Mouse (Mus musculus): ENCODE measurements at regions not wholly inside any gene's neighbourhood (a gene's known extent, or its start where the extent isn't known, plus 50 kb on each side); places are given as distances from the start of the nearest gene placed in this dataset.
A peak's percentile ranks its signal among the peaks of the same experiment; 100 is the strongest.

DNA sequence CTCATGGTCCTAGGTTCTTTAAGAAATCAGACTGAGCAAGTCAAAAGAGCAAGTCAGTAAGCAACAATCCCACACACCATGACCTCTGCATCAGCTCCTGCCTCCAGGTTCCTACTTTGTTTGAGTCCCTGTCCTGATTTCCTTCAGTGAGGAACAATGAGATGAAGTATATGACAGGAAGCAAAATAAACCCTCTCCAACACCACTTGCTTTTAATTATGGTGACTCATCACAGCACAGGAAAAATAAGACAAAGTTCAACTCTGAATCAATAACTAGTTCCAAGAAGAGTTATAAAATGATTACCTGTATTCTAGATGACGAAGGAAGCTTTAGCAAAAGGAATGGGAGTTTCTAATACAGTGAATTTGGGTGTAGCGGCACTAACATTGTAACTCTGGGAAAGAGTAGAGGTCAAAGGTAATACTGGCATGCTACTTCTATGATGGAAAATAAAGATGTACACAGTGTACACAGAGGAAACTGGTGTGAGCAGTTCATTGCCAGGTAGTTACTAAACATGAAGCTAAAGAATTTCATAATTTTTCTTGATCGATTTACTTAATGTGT is 248.2 kb upstream of the Atp2b1 start:
- DNase-seq = no peak

DNA sequence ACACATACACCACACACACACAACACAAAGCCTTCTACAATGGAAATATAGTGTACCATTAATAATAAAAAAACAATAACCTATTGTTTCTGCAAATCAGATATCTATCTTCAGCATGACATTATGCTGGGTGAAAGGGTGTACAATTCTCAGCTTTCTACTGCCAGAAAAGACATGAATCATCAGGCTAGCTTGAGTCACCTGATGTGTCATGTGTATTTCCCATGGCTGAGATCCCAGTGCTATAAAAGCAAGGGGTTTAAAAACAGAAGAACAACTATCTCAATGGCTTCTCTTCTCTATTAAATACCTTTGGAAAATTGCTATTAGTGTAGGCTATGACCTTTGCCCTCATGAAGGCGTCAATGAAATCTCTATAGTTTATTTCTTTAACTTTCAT is 246.5 kb upstream of the Atp2b1 start:
- DNase-seq = no peak

GRCm38 (mm10) chr10:98674131-98674530 is 240.1 kb upstream of the Atp2b1 start:
- DNase-seq = no peak

GRCm38 (mm10) chr10:98676907-98677306 is 237.3 kb upstream of the Atp2b1 start:
- no peak for DNase-seq

- DNase-seq = no peak
These were observed 236.0 kb upstream of the Atp2b1 start for GRCm38 (mm10) chr10:98678234-98678633.

- DNase-seq = no peak
These were observed 231.8 kb upstream of the Atp2b1 start for GRCm38 (mm10) chr10:98682436-98682835.

GRCm38 (mm10) chr10:98684195-98684594 is 230.0 kb upstream of the Atp2b1 start:
- no peak for DNase-seq

- DNase-seq = no peak
These were observed 229.5 kb upstream of the Atp2b1 start for GRCm38 (mm10) chr10:98684707-98685106.

- DNase-seq = no peak
These were observed 228.5 kb upstream of the Atp2b1 start for GRCm38 (mm10) chr10:98685739-98686138.

- DNase-seq = no peak
These were observed 227.8 kb upstream of the Atp2b1 start for GRCm38 (mm10) chr10:98686370-98686769.

- DNase-seq = no peak
These were observed 222.4 kb upstream of the Atp2b1 start for GRCm38 (mm10) chr10:98691816-98692215.

- DNase-seq = no peak
These were observed 219.4 kb upstream of the Atp2b1 start for GRCm38 (mm10) chr10:98694690-98695370.

DNA sequence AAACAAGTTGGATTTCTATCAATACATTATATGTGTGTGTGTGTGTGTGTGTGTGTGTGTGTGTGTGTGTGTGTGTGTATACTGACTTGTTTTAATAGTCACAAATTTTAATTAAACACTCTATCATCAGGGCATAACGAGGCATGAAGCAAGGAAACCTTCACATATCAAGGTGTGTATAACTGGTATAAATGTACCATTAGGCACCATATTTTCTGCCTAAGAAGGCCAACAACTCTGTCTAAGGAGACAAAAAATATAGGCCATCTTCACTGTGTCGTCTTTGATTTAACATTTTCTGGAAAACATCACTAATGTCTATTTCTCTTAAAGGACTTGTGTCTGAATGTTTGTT is 218.9 kb upstream of the Atp2b1 start:
- DNase-seq = no peak

- no peak for DNase-seq
These were observed 216.3 kb upstream of the Atp2b1 start for GRCm38 (mm10) chr10:98697866-98698265.

- no peak for DNase-seq
These were observed 214.6 kb upstream of the Atp2b1 start for GRCm38 (mm10) chr10:98699579-98699978.

GRCm38 (mm10) chr10:98700407-98700806 is 213.8 kb upstream of the Atp2b1 start:
- no peak for DNase-seq

DNA sequence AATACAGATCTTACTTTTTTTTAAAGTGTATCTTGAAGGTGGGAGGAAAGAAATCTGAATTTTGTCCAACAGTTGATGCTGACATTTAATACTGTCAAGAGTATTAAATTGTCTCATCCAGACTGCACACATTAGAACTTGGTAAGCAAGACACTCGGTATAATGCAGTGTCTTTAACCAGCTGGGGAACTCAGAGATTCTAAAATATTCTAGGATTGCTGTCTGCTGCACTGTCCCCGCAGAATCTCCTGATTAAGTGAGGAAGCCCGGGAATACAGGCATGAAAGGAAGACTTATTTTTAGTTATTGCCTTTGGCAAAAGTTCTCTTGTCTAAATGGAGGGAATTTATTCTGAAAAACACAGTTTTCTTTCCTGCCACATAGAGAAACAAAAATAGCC is 212.9 kb upstream of the Atp2b1 start:
- DNase-seq = no peak

DNA sequence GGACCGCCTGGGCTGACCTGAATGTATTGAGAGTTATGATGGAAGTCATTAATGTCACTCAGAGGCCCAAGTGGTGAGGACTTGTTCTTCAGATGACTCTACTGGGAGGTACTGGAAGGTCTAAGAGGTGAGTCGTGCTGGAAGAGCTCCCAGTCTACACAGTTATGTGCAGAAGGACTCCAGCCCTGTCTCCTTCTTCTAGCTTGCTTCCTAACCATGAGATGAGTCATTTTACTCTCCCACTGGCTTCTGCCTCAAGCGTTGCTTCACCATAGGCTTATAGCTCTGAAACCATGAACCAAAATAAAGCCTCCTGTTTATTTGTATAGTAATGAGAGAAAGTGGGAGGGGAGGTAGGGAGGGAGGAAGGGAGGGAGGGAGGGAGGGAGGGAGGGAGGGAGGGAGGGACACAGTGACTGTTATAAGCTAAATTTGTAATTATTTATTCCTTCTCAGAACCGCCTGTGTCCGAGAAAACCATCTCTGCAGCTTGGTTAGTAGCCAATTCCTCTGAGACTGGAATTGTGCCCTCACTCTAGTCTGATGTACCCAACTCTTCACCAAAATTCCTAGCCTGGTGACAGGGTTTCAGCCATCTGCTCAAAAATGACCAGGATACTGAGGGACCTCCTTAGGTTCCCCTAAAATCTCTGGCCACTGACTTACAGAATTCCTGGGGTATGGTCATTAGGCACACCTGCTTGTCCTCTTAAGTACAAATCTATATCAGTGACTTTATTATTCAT is 211.6 kb upstream of the Atp2b1 start:
- DNase-seq = no peak

- no peak for DNase-seq
These were observed 210.4 kb upstream of the Atp2b1 start for GRCm38 (mm10) chr10:98703642-98704293.

GRCm38 (mm10) chr10:98704559-98704958 is 209.6 kb upstream of the Atp2b1 start:
- DNase-seq = no peak

GRCm38 (mm10) chr10:98717856-98718255 is 196.3 kb upstream of the Atp2b1 start:
- DNase-seq = no peak

- DNase-seq = peak; percentile 46
These were observed 195.5 kb upstream of the Atp2b1 start for GRCm38 (mm10) chr10:98718706-98719105.

DNA sequence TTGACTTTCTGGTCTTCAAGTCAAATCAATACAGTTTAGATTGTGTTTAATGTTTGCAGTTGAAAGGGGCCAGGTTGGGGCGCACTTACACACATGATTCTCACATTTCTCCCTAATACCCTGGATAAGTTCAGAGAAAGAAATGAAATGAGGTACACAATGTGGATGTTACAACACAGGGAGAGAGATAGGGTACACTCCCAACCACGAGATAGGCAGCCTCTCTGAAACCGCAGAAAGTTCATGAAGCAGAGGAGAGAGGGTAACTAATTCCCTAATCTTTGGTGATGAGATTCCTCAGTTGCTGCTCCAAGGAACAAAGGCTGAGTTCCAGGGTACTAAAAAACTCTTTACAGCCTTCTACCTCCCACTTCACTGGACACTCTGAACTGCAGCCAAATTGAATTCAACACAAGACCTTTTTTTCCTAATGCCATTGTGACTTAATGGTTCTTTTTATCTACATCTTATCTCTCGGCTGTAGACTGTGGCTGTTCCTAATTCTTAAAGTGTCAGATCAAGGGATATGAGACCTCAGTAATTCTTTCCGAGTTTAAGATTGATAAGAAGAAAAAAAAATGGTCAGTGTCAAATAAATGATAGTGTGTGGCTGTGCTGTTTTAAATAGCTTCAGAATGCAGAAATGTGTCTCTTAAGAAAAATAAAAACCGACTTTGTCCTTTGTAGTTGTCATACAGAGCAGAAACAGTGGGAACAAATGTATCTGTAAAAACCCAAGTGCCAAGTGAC is 193.8 kb upstream of the Atp2b1 start:
- DNase-seq = no peak
